Mouse (Mus musculus) embryonic fibroblast, embryonic 13.5 days (primary cell): ENCODE results near the gene Morf4l1.

Source experiments
- CTCF ChIP-seq: IDR thresholded peaks from 2 replicates; pipeline ENCODE4 v1.5.1; 2011; ENCODE audit warnings: mild to moderate bottlenecking, control low read depth, low read length, moderate library complexity, borderline replicate concordance; ENCODE audit not compliant: insufficient read depth
- POLR2A ChIP-seq: IDR thresholded peaks from 2 replicates; pipeline ENCODE4 v1.6.1; 2011; ENCODE audit warnings: low read depth, mild to moderate bottlenecking, control low read depth, low read length, moderate library complexity

GRCm38 (mm10) chr9:90087906-90088485 lies 26.6 kb downstream of the Morf4l1 start:
- TF ChIP-seq POLR2A (no peak), CTCF (no peak)
